Mouse (Mus musculus) lung, postnatal 25 days (tissue): ENCODE measurements around the gene Ift140.
"Not testable (repeated sequence)": the region's sequence is repeated elsewhere in the genome, so short reads cannot be mapped to it uniquely, and the experiment has no call there.

Experiments used
- DNase-seq: peaks from one replicate; pipeline ENCODE4 v3.0.0; 2022; ENCODE audit warnings: low spot score

Ift140 gene

GRCm38 (mm10) chr17:25115664-25116432 is 100.0 kb downstream of the Ift140 start, which contains the start of gene Telo2:
Gene Telo2, minus strand, starts transcription at chr17:25115967.
- DNase-seq, result peak; percentile 94

GRCm38 (mm10) chr17:25117263-25117662 is 101.4 kb downstream of the Ift140 start:
- DNase-seq, result peak; percentile 28

- DNase-seq, result no peak
Measured at GRCm38 (mm10) chr17:25120406-25120805, 104.5 kb downstream of the Ift140 start, which contains the start of gene Ptx4. Gene Ptx4, plus strand, starts transcription at chr17:25120760.

- no peak for DNase-seq
Measured at GRCm38 (mm10) chr17:25123979-25124378, 108.1 kb downstream of the Ift140 start.

GRCm38 (mm10) chr17:25125442-25126060 is 109.7 kb downstream of the Ift140 start:
- DNase-seq, result not testable (repeated sequence)

- no peak for DNase-seq
Measured at GRCm38 (mm10) chr17:25127079-25127478, 111.2 kb downstream of the Ift140 start.

GRCm38 (mm10) chr17:25127681-25128080 is 111.8 kb downstream of the Ift140 start:
- no peak for DNase-seq

GRCm38 (mm10) chr17:25130060-25130459 is 114.2 kb downstream of the Ift140 start:
- DNase-seq, result no peak

- peak; percentile 95 for DNase-seq
Measured at GRCm38 (mm10) chr17:25133275-25133698, 117.4 kb downstream of the Ift140 start, which contains the start of gene Clcn7. Gene Clcn7, plus strand, starts transcription at chr17:25133391.

GRCm38 (mm10) chr17:25135622-25136021 is 119.7 kb downstream of the Ift140 start:
- no peak for DNase-seq

GRCm38 (mm10) chr17:25138803-25139202 is 122.9 kb downstream of the Ift140 start:
- DNase-seq, result no peak

GRCm38 (mm10) chr17:25139960-25140359 is 124.1 kb downstream of the Ift140 start:
- no peak for DNase-seq
